34 mouse cellular contexts compared by ENCODE assay signal in the genomic region with DNA sequence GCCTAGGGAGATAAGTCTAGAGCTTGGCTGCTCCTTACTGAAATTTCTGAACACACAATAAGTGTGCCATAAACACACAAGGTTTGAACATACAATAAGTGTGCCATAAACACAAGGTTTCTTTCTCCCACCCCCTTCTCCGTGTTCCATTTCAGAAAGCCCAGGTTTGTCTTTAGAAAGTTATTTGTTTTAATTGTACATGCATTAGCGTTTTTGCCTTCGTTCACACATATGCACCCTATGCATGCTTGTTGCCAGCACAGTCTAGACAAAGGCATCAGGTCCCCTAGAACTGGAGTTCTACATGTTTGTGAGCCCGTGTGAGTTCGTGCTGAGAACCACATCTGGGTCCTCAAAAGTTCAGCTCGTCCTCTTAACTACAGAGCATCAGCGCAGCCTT.
"Had no signal": no experiment of that assay in that cellular context is flagged by ENCODE, and none has a peak within 500 bp of the region (broad histone marks: within the 10 kb centered on the region; RNA-seq: fewer than 3 reads in every experiment).

No protein-coding gene starts in this region.

- H3K36me3 ChIP-seq: heart, embryonic 10.5 days; heart, embryonic 12.5 days; heart, embryonic 13.5 days; heart, embryonic 15.5 days; hindbrain, embryonic 10.5 days; hindbrain, embryonic 12.5 days; hindbrain, embryonic 13.5 days; hindbrain, embryonic 15.5 days; kidney, embryonic 15.5 days had no signal

- H3K4me2 ChIP-seq: heart, embryonic 11.5 days; heart, embryonic 12.5 days; heart, embryonic 13.5 days; heart, embryonic 15.5 days; hindbrain, embryonic 12.5 days; hindbrain, embryonic 13.5 days; hindbrain, embryonic 14.5 days; hindbrain, embryonic 15.5 days; kidney, embryonic 15.5 days had no signal

- H3K27me3 ChIP-seq: heart, embryonic 13.5 days; heart, embryonic 15.5 days; hindbrain, embryonic 12.5 days; hindbrain, embryonic 13.5 days; hindbrain, embryonic 15.5 days; kidney, embryonic 15.5 days had no signal

- H3K4me1 ChIP-seq: heart, embryonic 10.5 days; heart, embryonic 12.5 days; heart, embryonic 13.5 days; heart, embryonic 15.5 days; hindbrain, embryonic 10.5 days; hindbrain, embryonic 12.5 days; hindbrain, embryonic 13.5 days; hindbrain, embryonic 15.5 days; kidney, embryonic 15.5 days had no signal

- H3K9ac ChIP-seq: heart, embryonic 12.5 days; heart, embryonic 13.5 days; heart, embryonic 15.5 days; hindbrain, embryonic 12.5 days; hindbrain, embryonic 13.5 days; hindbrain, embryonic 14.5 days; hindbrain, embryonic 15.5 days; kidney, embryonic 15.5 days had no signal

- DNase-seq: heart, postnatal 14 days; heart, postnatal 36 days; heart, postnatal 4 days; kidney, adult 11 months; kidney, adult 18-20 months; kidney, adult 2 months; kidney, adult 8-10 months; kidney, adult 9 months; kidney, postnatal 10 days; kidney, postnatal 14 days; kidney, postnatal 25 days; kidney, postnatal 36 days; kidney, postnatal 4 days; layer of hippocampus, adult 9-11 months; layer of hippocampus, postnatal 36 days had no signal

- H3K4me3 ChIP-seq: heart, embryonic 10.5 days; heart, embryonic 12.5 days; heart, embryonic 13.5 days; heart, embryonic 15.5 days; hindbrain, embryonic 10.5 days; hindbrain, embryonic 12.5 days; hindbrain, embryonic 13.5 days; hindbrain, embryonic 15.5 days; kidney, embryonic 15.5 days; layer of hippocampus, adult 2 months; left cerebral cortex, adult 2 months had no signal

- H3K27ac ChIP-seq: heart, embryonic 10.5 days; heart, embryonic 13.5 days; heart, embryonic 15.5 days; hindbrain, embryonic 10.5 days; hindbrain, embryonic 12.5 days; hindbrain, embryonic 13.5 days; hindbrain, embryonic 14.5 days; hindbrain, embryonic 15.5 days; hindbrain, postnatal 0 days; kidney, embryonic 15.5 days; kidney, postnatal 0 days; layer of hippocampus, adult 2 months; left cerebral cortex, adult 2 months had no signal

- H3K9me3 ChIP-seq: heart, embryonic 10.5 days; heart, embryonic 12.5 days; heart, embryonic 13.5 days; heart, embryonic 15.5 days; hindbrain, embryonic 10.5 days; hindbrain, embryonic 12.5 days; hindbrain, embryonic 13.5 days; hindbrain, embryonic 15.5 days; kidney, embryonic 15.5 days had no signal

- ATAC-seq: hindbrain, embryonic 16.5 days; hindbrain, postnatal 0 days; inflammation-experienced regulatory T-cells, adult 6 months; intestine, embryonic 16.5 days; intestine, postnatal 0 days had no signal
